16 mouse cellular contexts compared by ENCODE assay signal in genomic region chr5:76781943-76782342, GRCm38 (mm10).
DNase-seq lines count a peak whose midpoint lies in the region; ATAC-seq and TF ChIP-seq lines count a peak whose summit lies in the region.
"Had no signal": no experiment of that assay in that cellular context is flagged by ENCODE, and none has a peak within 500 bp of the region (broad histone marks: within the 10 kb centered on the region; RNA-seq: fewer than 3 reads in every experiment).

No protein-coding gene starts in this region.

- no peak overlapping the region for H3K27ac ChIP-seq in lung, embryonic 14.5 days (ENCODE audit: low read depth)
- H3K27ac ChIP-seq in forebrain, embryonic 16.5 days (ENCODE audit: low read length): peak overlapping the region; percentile 95
- peak overlapping the region; percentile 85 for H3K27ac ChIP-seq in midbrain, embryonic 11.5 days (ENCODE audit: low read depth, low read length)
- H3K27ac ChIP-seq in olfactory bulb, adult 2 months (ENCODE audit: insufficient read depth, low read depth, low read length): peak overlapping the region; percentile 26
- H3K27ac ChIP-seq: heart, embryonic 15.5 days; liver, embryonic 12.5 days had no signal

- H3K4me3 ChIP-seq in lung, embryonic 14.5 days (ENCODE audit: low read depth, low read length): no peak overlapping the region
- no peak overlapping the region for H3K4me3 ChIP-seq in lung, adult 2 months (replicated peaks; ENCODE audit: extremely low read depth, low read depth, low read length)
- no peak overlapping the region for H3K4me3 ChIP-seq in forebrain, embryonic 16.5 days (replicated peaks; ENCODE audit: low read length)
- H3K4me3 ChIP-seq in midbrain, embryonic 11.5 days (ENCODE audit: low read depth, low read length): no peak overlapping the region
- no peak overlapping the region for H3K4me3 ChIP-seq in olfactory bulb, adult 2 months (ENCODE audit: insufficient read depth, low read depth, low read length)
- H3K4me3 ChIP-seq: heart, embryonic 15.5 days; liver, embryonic 12.5 days had no signal

- H3K27me3 ChIP-seq in lung, embryonic 14.5 days (ENCODE audit: insufficient read depth, low read length): no peaks in the 10 kb centered on the region
- no peaks in the 10 kb centered on the region for H3K27me3 ChIP-seq in forebrain, embryonic 16.5 days (replicated peaks; ENCODE audit: control insufficient read depth, insufficient read depth, low read length)
- H3K27me3 ChIP-seq in midbrain, embryonic 11.5 days (ENCODE audit: control insufficient read depth, insufficient read depth, low read length): no peaks in the 10 kb centered on the region
- H3K27me3 ChIP-seq: heart, embryonic 15.5 days; liver, embryonic 12.5 days had no signal

- no peaks in the 10 kb centered on the region for H3K9me3 ChIP-seq in lung, embryonic 14.5 days (ENCODE audit: low read depth, low read length)
- H3K9me3 ChIP-seq in forebrain, embryonic 16.5 days (ENCODE audit: control insufficient read depth, low read length): no peaks in the 10 kb centered on the region
- H3K9me3 ChIP-seq in midbrain, embryonic 11.5 days (ENCODE audit: control insufficient read depth, low read length): no peaks in the 10 kb centered on the region
- H3K9me3 ChIP-seq: heart, embryonic 15.5 days; liver, embryonic 12.5 days had no signal

- H3K4me2 ChIP-seq in lung, embryonic 14.5 days: peak overlapping the region; percentile 20; the same call in 1 of the 2 replicates
- peak overlapping the region; percentile 20; the same call in 1 of the 2 replicates for H3K4me2 ChIP-seq in forebrain, embryonic 16.5 days (ENCODE audit: low read length)
- no peak overlapping the region for H3K4me2 ChIP-seq in midbrain, embryonic 11.5 days
- H3K4me2 ChIP-seq: heart, embryonic 15.5 days; liver, embryonic 12.5 days had no signal

- H3K4me1 ChIP-seq in lung, embryonic 14.5 days (ENCODE audit: insufficient read depth): no peaks in the 10 kb centered on the region
- no peaks in the 10 kb centered on the region for H3K4me1 ChIP-seq in lung, adult 2 months (ENCODE audit: control insufficient read depth, insufficient read depth, low read length)
- peaks cover 33% of the 10 kb centered on the region for H3K4me1 ChIP-seq in forebrain, embryonic 16.5 days (replicated peaks; ENCODE audit: control insufficient read depth, insufficient read depth, low read length)
- peaks cover 17% of the 10 kb centered on the region for H3K4me1 ChIP-seq in midbrain, embryonic 11.5 days (ENCODE audit: control insufficient read depth, insufficient read depth, low read length)
- peaks cover 15% of the 10 kb centered on the region for H3K4me1 ChIP-seq in olfactory bulb, adult 2 months (ENCODE audit: control insufficient read depth, insufficient read depth, low read length)
- H3K4me1 ChIP-seq: heart, embryonic 15.5 days had no signal

- no peak for TF ChIP-seq CTCF in lung, embryonic 14.5 days (IDR thresholded peaks at IDR 0.05; ENCODE audit: low read depth)
- no peak for TF ChIP-seq CTCF in lung, adult 2 months (IDR thresholded peaks at IDR 0.05; ENCODE audit: insufficient read depth, low read length)
- TF ChIP-seq CTCF in olfactory bulb, adult 2 months (IDR thresholded peaks at IDR 0.05; ENCODE audit: insufficient read depth, low read depth, low read length): no peak

- no peak overlapping the region for H3K9ac ChIP-seq in lung, embryonic 14.5 days
- H3K9ac ChIP-seq in forebrain, embryonic 16.5 days (replicated peaks; ENCODE audit: low read depth, low read length): peak overlapping the region; percentile 32; the same call in 1 of the 2 replicates
- no peak overlapping the region for H3K9ac ChIP-seq in midbrain, embryonic 11.5 days (ENCODE audit: low read length)
- H3K9ac ChIP-seq: heart, embryonic 15.5 days; liver, embryonic 12.5 days had no signal

- ATAC-seq in lung, embryonic 14.5 days (ENCODE audit: insufficient read depth): no peak
- ATAC-seq in forebrain, embryonic 16.5 days: no peak; the same call in 1 of the 2 replicates
- no peak; the same call in 1 of the 2 replicates for ATAC-seq in midbrain, embryonic 11.5 days (ENCODE audit: low FRiP score)
- ATAC-seq in CD4-positive, CD25-positive, alpha-beta regulatory T cell, adult 4 months: no peak
- ATAC-seq: activated CD4-positive, CD25-positive, alpha-beta regulatory T cell, adult 4 months; liver, embryonic 12.5 days had no signal

- no peak for TF ChIP-seq POLR2A in lung, adult 2 months (IDR thresholded peaks at IDR 0.05; ENCODE audit: borderline replicate concordance, extremely low read depth, low read depth, low read length)
- TF ChIP-seq POLR2A in olfactory bulb, adult 2 months (IDR thresholded peaks at IDR 0.05; ENCODE audit: insufficient read depth, low read depth, low read length): no peak

- no peaks in the 10 kb centered on the region for H3K36me3 ChIP-seq in lung, embryonic 14.5 days (ENCODE audit: insufficient read depth)
- no peaks in the 10 kb centered on the region for H3K36me3 ChIP-seq in forebrain, embryonic 16.5 days (ENCODE audit: control insufficient read depth, insufficient read depth)
- H3K36me3 ChIP-seq in midbrain, embryonic 11.5 days (ENCODE audit: control insufficient read depth, insufficient read depth, low read length): no peaks in the 10 kb centered on the region
- H3K36me3 ChIP-seq: heart, embryonic 15.5 days; liver, embryonic 12.5 days had no signal

- WGBS in lung, embryonic 14.5 days: 59% methylated on average over 13 of the region's 13 CpGs
- WGBS in lung, adult 2 months: 67% methylated on average over 13 of the region's 13 CpGs
- WGBS in forebrain, embryonic 16.5 days: 63% methylated on average over 13 of the region's 13 CpGs
- 85% methylated on average over 13 of the region's 13 CpGs for WGBS in midbrain, embryonic 11.5 days
- 72% methylated on average over 13 of the region's 13 CpGs for WGBS in olfactory bulb, adult 2 months

- no peak for DNase-seq in lung, embryonic 14.5 days
- no peak for DNase-seq in lung, adult 2 months
- DNase-seq in midbrain, embryonic 11.5 days (ENCODE audit: low spot score, missing footprints): peak; percentile 54
- DNase-seq in spleen, postnatal 4 days (ENCODE audit: low spot score in 2 of 2): no peak
- DNase-seq in thymus, adult 18-20 months: no peak
- DNase-seq: cerebellum, adult 18-20 months; kidney, adult 11 months; lung, postnatal 36 days; right cerebral cortex, adult 18-20 months; thymus, postnatal 4 days had no signal
